Mouse (Mus musculus): ENCODE measurements around the gene Rbfox1.
A peak's percentile ranks its signal among the peaks of the same experiment; 100 is the strongest.

Rbfox1 gene

GRCm38 (mm10) chr16:6095604-6096372, 210.6 kb downstream of the Rbfox1 start:
- no peak for DNase-seq (ENCODE audit: low read depth, low spot score)

GRCm38 (mm10) chr16:6097244-6098040, 212.3 kb downstream of the Rbfox1 start:
- no peak for DNase-seq (ENCODE audit: low read depth, low spot score)

DNA sequence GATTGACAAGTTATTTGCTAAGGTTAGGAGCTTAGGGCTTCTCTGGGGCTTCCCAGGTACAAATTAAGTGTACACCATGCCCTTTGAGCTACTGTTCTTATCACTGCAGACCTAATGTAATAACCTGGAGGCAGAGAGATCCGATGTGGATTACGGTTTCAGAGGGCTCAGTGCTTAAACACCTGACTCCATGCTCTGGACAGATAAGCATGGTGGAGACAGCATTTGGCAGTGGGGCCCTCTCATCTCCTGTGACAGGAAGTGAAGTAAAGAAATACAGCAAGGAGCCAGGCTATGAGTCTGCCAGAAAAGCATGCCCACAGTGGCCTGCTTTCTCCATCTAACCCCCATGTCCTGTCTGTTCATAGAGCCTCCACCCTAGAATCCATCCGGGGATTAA, 213.0 kb downstream of the Rbfox1 start:
- DNase-seq (ENCODE audit: low read depth, low spot score) = no peak

GRCm38 (mm10) chr16:6099598-6099997, 214.4 kb downstream of the Rbfox1 start:
- DNase-seq (ENCODE audit: low read depth, low spot score) = no peak

GRCm38 (mm10) chr16:6100421-6100877, 215.3 kb downstream of the Rbfox1 start:
- no peak for DNase-seq (ENCODE audit: low read depth, low spot score)

DNA sequence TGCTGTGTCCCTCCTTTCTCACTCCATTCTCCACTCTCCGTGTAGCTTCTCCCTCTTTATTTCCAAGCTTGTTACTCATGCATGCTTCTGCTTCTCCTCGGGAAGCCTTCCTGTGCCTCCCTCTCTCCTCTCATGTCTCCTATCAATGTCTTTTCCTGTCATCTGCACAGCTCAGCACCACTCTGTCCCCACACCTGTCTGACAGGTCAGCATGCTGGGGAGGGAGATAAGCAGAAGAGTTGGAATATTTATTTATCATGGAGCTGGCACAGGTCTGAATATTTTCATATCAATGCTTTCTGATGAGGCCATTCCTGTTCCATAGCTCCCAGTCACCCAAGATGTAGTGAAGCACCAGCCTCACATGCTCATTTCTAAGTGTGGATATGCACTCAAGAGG, 218.6 kb downstream of the Rbfox1 start:
- no peak for DNase-seq (ENCODE audit: low read depth, low spot score)

DNA sequence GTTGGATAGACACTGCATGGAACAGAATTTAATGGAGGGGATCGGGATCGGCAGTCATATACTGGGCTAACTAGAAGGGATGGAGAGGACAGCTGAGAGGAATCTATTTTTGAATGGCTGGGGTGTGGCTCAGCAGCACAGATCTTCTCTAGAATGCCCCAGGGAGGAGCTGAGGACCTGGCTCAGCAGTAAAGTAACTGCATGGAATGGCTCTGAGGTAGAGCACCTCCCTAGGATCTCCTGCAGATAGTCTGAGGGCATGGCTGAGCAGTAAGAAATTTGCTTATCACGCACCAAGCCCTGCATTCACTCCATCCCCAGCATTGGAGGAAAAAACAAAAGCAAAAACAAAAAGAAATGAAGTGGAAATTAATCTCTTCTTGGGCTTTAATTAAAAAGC, 225.0 kb downstream of the Rbfox1 start:
- no peak for DNase-seq (ENCODE audit: low read depth, low spot score)

DNA sequence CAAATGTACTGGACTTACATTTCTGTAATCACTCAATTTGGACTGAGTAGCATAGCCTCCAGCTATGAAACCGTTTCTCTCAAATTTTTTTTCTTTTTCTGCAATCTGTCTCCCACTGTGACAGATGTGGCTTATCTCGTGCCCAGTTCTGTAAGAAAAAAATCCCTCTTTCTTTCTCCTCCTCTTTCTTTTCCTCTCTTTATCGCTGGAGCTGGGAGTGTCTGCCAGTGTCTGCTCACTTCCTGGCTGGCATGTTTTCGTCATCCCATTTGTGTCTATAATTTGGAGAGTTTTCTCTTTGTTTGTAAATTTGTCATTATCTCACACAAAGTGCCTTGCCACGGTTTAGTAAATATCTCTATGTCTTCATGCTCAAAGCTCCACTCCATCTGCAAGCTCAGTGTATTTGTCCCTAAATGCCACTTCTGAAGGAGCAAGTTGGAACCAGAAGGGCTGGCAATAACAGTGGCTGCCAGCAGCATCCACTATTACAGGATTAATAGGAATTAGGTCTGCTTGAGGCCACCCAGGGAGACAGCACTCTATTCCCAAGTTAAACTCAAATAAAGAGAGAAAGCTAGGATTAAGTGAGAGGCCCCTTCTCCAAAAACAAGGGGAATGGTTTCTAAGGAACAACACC, 228.8 kb downstream of the Rbfox1 start:
- DNase-seq (ENCODE audit: low read depth, low spot score) = no peak

- DNase-seq (ENCODE audit: low read depth, low spot score) = no peak
These were observed 234.3 kb downstream of the Rbfox1 start for GRCm38 (mm10) chr16:6119472-6119871.

- no peak for DNase-seq (ENCODE audit: low read depth, low spot score)
These were observed 236.1 kb downstream of the Rbfox1 start for GRCm38 (mm10) chr16:6121232-6121631.

GRCm38 (mm10) chr16:6122859-6123258, 237.7 kb downstream of the Rbfox1 start:
- peak; percentile 30 for DNase-seq (ENCODE audit: low read depth, low spot score)

DNA sequence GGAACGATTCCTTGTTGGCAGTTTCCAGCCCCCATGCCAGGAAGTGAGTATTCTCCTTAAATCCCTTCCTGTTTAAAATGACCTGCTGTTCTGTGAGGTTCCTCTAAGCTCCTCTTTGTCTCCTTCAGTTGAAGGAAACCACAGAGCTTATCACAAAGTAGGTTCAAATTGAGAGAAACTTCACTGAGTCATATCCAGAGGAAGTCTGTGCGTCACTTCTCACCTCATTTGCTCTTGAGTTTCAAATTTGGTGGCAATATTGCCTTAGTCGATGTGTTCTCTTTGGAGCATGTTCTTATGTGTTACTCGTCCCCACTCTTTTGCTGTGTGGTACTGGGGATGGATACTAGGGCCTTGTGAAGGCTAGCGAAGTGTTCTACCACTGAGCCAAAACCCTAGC, 243.2 kb downstream of the Rbfox1 start:
- no peak for DNase-seq (ENCODE audit: low read depth, low spot score)

DNA sequence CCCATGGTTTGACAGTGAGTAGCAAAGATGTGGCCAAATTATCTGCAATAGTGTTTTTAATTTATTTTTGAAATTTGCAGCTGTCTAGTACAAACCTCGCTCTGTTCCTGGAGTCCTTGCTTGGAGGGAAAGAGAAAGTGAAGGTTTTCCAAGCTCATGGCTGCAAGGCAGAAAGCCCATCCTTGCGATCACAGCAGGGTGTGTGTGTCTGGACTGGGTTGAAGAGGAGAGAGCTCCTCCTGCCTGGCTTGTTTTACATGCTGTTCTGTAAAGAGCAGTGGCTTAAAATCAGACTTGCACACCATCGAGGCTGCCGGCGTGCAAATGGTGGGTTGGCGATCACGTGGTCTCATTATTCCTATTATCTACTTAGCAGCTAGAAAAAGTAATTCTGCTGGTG, 249.9 kb downstream of the Rbfox1 start:
- no peak for DNase-seq (ENCODE audit: low read depth, low spot score)

- DNase-seq (ENCODE audit: low read depth, low spot score) = peak; percentile 20
These were observed 254.3 kb downstream of the Rbfox1 start for GRCm38 (mm10) chr16:6139432-6139831.

GRCm38 (mm10) chr16:6147957-6148356, 262.8 kb downstream of the Rbfox1 start:
- no peak for DNase-seq (ENCODE audit: low read depth, low spot score)

- no peak for DNase-seq (ENCODE audit: low read depth, low spot score)
These were observed 264.2 kb downstream of the Rbfox1 start for GRCm38 (mm10) chr16:6149345-6149744.

DNA sequence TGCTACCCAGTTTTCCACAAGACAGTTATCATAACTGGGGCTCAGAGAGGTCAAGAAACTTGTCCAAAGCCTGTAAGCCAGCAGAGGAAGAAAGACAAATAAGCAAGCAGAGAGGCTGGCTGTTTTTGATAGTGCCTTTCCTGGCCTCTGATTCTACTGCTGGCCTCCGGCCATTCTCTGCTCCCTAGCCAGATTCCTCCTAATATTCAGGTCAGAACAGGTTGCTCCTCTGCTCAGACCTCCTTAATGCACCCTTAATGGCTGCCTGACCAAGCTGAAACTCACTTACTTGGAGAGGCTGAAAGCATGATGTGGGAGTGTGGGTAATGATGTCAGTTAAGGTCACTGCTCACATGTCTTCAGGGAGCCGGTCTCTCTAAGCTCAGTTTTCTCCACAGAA, 270.4 kb downstream of the Rbfox1 start:
- DNase-seq (ENCODE audit: low read depth, low spot score) = no peak

DNA sequence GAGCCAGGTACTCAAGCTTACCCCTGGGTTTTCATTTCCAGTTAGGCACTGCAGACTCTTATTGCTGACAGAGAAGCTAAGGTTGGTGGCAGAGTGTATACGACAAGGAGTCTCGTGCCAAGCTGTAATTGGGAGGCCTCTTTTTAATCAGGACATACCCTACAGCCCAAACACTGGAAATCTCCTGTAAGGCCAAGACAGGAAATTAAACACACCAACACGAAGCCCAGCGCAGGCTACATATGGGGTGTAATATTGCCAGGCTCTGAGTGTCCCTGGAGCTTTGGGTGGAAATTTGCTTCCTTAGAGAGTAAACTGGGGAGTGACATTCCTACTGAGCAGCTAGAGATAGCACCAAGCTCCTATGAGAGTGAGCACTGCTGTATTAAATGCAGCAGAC, 279.3 kb downstream of the Rbfox1 start:
- no peak for DNase-seq (ENCODE audit: low read depth, low spot score)

DNA sequence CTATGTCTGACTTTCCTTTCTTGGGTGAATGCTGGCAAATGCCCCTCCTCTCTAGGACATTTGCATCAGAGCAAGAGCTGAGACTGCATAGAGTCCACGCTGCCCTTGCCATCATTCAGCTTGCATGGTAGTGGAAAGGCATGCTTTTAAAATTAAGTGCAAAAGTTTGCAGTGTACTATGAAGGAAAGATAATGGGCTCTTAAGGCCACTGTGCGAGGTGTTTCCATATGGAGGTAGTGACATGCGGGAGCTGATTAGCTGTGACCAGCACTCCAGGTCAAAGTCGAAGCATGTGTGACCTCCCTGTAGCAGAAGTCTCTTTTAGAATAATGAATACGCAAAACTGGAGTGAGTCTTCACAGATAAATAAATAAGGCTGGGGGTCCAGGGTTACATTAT, 284.2 kb downstream of the Rbfox1 start:
- no peak for DNase-seq (ENCODE audit: low read depth, low spot score)

- no peak for DNase-seq (ENCODE audit: low read depth, low spot score)
These were observed 295.7 kb downstream of the Rbfox1 start for GRCm38 (mm10) chr16:6180819-6181218.

GRCm38 (mm10) chr16:6182329-6182728, 297.2 kb downstream of the Rbfox1 start:
- no peak for DNase-seq (ENCODE audit: low read depth, low spot score)

DNA sequence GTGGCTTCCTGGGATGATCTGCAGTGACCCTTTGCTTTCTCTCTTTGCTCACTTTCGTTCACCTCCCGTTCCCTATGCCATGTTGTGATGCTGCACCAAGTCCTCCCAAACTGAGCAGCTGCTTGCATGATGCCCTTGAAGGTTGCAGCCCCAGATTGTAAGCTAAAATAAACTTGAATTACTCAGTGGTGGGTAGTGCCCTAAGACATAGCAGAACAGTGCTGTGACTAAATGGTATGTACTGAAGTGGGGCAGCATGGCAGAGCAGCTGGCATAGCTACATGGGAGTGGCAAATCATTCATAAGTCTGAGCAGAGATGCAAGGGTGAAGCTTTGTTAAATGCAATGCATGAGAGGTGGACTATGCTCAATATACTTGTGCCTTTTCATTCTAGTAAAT, 307.2 kb downstream of the Rbfox1 start:
- no peak for DNase-seq (ENCODE audit: low read depth, low spot score)

All from ZHBTc4 (cell line).